Mouse (Mus musculus): ENCODE measurements at regions not wholly inside any gene's neighbourhood (a gene's known extent, or its start where the extent isn't known, plus 50 kb on each side); places are given as distances from the start of the nearest gene placed in this dataset.

- TF ChIP-seq EP300 (optimal IDR thresholded peaks at IDR 0.05): no peak
- no peak for TF ChIP-seq CTCF (IDR thresholded peaks at IDR 0.05; ENCODE audit: low read depth)
Measured at GRCm38 (mm10) chr12:9212211-9212610, 182.4 kb downstream of the Ttc32 start.
